Mouse (Mus musculus) E14TG2a.4 (cell line): ENCODE data around the gene Ednrb.

Experiments
- CTCF ChIP-seq: conservative IDR thresholded peaks from 2 replicates; pipeline ENCODE4 v1.5.1; 2014; ENCODE audit warnings: low read length
- NANOG ChIP-seq: IDR thresholded peaks from 2 replicates; pipeline ENCODE4 v1.6.1; 2014; ENCODE audit warnings: borderline replicate concordance, low read length, mixed read lengths
- POU5F1 ChIP-seq: IDR thresholded peaks from 2 replicates; pipeline ENCODE4 v1.6.1; 2014; ENCODE audit warnings: low read length, borderline replicate concordance

- no peak for TF ChIP-seq NANOG
- no peak for TF ChIP-seq CTCF
- TF ChIP-seq POU5F1: no peak
Measured at GRCm38 (mm10) chr14:103803907-103804659, 40.1 kb downstream of the Ednrb start.
